Mouse (Mus musculus): ENCODE data around the gene Knstrn. TPM values are rescaled to one million over a fixed set of nuclear protein-coding genes. Genes with fewer than 3 reads are reported as not detected.

The Knstrn gene
- polyA plus RNA-seq, 1 experiment from 2014 or later, result 134 TPM

Other genes with a start within 250 kb of the Knstrn start
- gene Bub1b, start 215.8 kb upstream of the Knstrn start, polyA plus RNA-seq (2015; fragmentation: Nextera tagmentation; extraction: Ambion mirVana), result 114 and 115 TPM in 2 replicates
- gene Pak6, start 150.7 kb upstream of the Knstrn start, polyA plus RNA-seq (2015; fragmentation: Nextera tagmentation; extraction: Ambion mirVana), result 1.6 and 2.2 TPM in 2 replicates
- gene Ankrd63, start 110.0 kb upstream of the Knstrn start, polyA plus RNA-seq (2015; fragmentation: Nextera tagmentation; extraction: Ambion mirVana), result 0.10 and 0.12 TPM in 2 replicates
- 1.5 and 2.5 TPM in 2 replicates for gene Plcb2, start 85.6 kb upstream of the Knstrn start, polyA plus RNA-seq (2015; fragmentation: Nextera tagmentation; extraction: Ambion mirVana)
- 18.3 and 18.4 TPM in 2 replicates for gene Inafm2, start 68.2 kb upstream of the Knstrn start, polyA plus RNA-seq (2015; fragmentation: Nextera tagmentation; extraction: Ambion mirVana)
- gene Ccdc9b, start 51.3 kb upstream of the Knstrn start, polyA plus RNA-seq (2015; fragmentation: Nextera tagmentation; extraction: Ambion mirVana), result 0.98 and 1.2 TPM in 2 replicates
- not detected in 2 replicates for gene Phgr1, start 41.2 kb upstream of the Knstrn start, polyA plus RNA-seq (2015; fragmentation: Nextera tagmentation; extraction: Ambion mirVana)
- 0.76 and 0.89 TPM in 2 replicates for gene Disp2, start 34.3 kb upstream of the Knstrn start, polyA plus RNA-seq (2015; fragmentation: Nextera tagmentation; extraction: Ambion mirVana)
- gene Ivd, start 48.0 kb downstream of the Knstrn start, polyA plus RNA-seq (2015; fragmentation: Nextera tagmentation; extraction: Ambion mirVana), result 76.1 and 86.2 TPM in 2 replicates
- 3.6 and 4.3 TPM in 2 replicates for gene Bahd1, start 86.4 kb downstream of the Knstrn start, polyA plus RNA-seq (2015; fragmentation: Nextera tagmentation; extraction: Ambion mirVana)
- gene Chst14, start 112.5 kb downstream of the Knstrn start, polyA plus RNA-seq (2015; fragmentation: Nextera tagmentation; extraction: Ambion mirVana), result 31.7 and 35.2 TPM in 2 replicates
- gene Ccdc32, start 215.4 kb downstream of the Knstrn start, polyA plus RNA-seq (2015; fragmentation: Nextera tagmentation; extraction: Ambion mirVana), result 22.7 and 24.3 TPM in 2 replicates
- gene Rpusd2, start 220.8 kb downstream of the Knstrn start, polyA plus RNA-seq (2015; fragmentation: Nextera tagmentation; extraction: Ambion mirVana), result 3.3 and 4.1 TPM in 2 replicates
- gene Knl1, start 233.1 kb downstream of the Knstrn start, polyA plus RNA-seq (2015; fragmentation: Nextera tagmentation; extraction: Ambion mirVana), result 64.0 and 70.3 TPM in 2 replicates